Mouse (Mus musculus) CD8-positive naive resting alpha-beta T cell, adult 2 months (primary cell): ENCODE data around the gene Bmp4.

Experiments
- DNase-seq, 2 experiments: peaks; one replicate each; pipeline ENCODE4 v3.0.0; 2022; ENCODE audit warnings: low read depth in 2 of 2, low spot score in 2 of 2

Gene Bmp4

DNA sequence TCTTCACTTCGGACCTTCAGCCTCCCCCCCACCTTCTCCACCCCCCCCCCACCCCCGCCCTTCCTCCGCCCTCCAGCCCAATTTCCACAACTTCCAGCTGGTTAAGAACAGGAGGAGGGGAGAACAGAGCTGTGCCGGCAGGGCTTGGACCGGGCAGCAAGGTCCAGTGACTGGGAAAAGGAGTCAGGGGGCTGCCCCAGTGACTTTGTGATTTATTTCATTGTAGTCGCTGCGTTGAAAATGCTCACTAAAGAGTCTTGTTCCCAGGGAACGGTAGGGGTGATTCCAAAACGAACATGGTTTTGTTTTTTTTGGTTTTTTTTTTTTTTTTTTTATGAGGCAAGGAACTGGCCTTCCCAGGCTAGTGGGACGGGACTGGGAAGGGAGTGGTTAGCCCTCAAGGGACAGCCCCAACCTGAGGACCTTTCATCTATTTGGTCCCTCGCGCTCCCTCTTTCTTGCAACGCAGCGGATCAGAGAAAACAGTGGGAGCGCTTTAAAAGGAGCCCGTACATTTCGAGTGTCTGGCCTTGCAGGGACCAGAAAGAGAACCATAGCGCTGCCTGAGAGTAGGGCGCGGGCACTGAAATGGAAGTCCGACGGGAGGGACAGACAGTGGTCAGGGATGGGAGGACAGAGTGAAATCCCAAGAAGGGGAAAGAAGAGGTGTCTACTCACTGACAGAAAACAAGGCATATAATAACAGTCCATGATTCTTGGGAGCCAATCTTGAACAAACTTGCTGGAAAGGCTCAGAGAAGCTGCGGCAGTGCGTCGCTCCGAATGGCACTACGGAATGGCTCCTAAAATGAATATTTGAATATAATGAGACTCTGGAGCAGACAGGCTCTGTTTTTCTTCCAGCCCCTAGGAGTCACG, 3.8 kb downstream of the Bmp4 start:
- DNase-seq: no peak

DNA sequence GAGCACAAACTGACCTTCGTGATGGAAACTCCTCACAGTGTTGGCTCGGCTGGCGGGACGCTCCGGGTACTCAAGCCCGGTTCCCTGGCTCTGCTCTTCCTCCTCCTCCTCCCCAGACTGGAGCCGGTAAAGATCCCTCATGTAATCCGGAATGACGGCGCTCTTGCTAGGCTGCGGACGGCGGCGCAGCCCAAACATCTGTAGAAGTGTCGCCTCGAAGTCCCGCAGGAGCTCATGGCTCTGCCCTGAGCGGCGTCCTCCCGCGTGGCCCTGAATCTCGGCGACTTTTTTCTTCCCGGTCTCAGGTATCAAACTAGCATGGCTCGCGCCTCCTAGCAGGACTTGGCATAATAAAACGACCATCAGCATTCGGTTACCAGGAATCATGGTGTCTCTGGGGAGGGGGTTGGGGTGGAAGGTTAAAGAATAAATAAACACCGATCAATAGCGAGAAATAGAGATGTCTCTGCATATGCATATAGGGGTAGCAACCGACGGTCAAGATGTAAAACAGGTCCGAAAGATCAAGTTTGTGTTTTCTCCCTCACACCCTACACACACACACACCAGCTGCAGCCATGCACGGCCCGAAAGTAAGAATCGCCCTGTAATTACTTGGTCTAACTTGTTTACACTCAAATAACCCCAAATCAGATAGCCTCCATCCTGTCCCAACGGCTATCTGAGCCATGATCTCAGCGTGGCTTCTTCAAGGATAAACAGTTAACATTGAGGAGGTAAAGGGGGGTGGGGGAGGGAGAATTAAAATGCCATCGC, 4.6 kb downstream of the Bmp4 start:
- no peak for DNase-seq

DNA sequence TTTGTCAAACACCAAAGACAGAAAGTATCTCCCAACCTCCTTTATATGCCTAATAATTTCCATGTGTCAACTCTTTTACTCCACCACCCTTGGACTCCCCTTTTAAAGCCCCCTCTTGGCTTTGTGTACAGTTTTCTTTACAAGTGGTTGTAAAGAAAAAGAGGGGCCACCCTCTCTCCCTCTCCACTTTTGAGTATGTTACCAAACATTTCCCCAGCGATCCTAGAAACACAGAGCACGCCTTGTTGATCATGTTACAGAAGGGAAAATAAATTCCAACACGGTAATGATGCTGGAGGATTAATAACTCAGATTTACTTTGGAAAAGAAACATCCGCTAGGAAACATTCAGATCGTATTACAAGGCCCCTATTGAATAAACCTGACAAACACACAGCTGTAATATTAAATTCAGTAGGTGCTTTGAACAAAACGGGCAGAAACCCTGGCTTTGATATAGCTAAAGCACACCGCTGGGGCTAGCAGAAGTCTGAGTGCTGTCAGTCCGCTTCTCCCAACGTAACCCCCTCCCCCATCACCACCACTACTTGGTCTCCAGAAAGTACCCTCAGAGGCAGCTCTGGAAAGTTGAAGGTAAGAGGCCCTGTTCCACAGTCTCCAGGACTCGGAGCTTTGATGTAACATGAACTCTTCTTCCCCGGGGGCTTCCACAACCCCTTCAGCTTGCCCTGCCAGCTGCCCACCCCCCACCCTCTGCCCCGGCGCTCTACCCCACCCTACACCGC, 5.3 kb downstream of the Bmp4 start:
- DNase-seq: no peak

DNA sequence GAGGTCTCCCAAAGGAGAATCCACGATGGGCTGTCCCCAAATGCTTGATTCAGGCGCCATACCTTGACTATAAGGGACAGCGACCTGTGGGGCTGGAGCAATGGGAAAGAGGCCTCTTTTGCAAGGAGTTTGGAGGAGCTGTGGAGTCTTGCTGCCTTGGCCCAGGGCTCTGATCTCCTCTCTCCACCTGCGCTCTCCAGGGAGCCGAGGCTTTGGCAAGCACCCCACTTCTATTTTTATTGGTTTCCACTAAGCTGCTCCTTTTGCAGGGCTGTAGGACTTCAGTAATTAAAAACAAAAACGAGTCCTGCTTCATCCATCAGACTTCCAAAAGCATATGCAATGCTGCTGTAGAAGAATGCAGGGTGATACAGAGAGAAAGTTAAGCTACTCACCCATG, 9.0 kb downstream of the Bmp4 start:
- no peak for DNase-seq

DNA sequence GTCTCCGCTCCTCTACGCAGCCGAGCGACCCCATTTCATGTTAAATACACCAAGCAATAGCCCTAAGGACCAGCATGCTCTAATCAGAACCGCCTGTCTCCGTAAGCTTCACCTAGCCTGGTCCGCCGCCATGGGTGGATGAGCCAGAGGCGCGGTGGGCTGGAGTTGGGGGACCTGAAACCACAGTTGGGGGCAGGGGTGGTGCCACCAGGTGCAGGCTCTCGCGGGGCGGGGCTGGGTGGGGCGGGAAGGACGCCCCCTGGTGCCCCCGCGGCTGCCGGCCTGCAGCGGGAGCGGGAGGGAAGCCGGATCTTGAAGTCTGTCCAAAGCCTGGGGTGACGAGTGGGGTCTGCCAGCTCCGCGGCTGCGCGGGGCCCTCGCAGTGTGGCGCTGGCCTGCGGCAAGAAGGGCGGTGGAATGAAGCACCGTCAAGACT, 10.2 kb downstream of the Bmp4 start:
- DNase-seq: no peak

DNA sequence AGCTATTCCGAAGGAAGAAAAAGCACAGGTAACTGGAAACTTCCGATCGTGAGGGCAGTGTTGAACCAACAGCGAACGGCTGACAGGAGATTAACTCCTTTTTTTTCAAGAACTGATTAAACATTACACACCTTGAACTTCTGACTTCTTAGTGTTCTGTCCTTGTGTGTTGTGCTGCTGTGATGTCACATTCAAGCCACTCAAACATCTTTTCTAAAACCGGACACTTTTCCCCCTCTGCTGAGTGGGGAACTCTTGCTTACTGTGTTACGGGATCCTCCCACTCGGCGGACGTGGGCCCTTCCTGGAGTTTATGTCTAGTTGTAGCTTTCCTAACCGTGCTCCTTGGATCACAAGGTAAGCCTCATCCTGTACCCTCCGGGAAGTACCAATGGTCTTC, 11.2 kb downstream of the Bmp4 start, which contains the start of gene Gm15217:
Gm15217 (plus strand) TSS at position 130 of the 400 bp plus-strand sequence.
- DNase-seq: no peak

DNA sequence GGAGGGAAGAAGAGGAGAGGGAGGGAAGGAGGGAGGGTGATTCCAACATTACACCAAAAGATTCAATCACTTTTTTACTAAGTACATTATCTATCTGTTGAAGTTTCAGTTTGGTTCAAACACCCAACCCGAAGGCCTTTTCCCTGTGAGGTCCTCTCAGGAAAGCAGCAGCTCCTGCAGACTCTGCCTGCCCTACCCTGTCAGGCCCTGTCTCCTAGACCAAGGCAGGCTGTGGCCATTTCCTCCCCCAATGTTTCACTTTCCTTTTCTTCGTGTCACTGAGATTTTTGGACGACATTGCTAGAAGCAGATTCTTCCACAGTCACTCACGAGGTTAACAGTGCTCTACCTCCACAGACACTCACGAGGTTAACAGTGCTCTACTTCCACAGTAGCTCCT, 14.7 kb downstream of the Bmp4 start:
- no peak for DNase-seq

DNA sequence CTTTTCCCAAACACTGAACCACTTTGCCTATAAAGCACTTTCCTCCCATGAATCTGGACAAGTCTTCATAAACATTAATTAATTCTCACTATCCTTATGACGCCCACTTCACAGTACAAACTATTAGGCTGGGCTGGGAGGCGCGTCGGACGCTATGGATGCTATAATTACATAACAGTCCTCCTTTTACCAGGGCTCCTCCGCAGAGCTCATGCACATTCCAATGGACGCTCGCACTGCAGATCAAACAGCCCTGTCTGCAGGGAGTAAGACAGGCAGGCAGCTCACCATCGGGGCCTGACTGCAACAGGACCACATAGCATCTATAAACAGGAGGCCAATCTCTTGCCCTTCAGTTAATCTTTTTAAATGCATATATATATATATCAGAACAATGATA, 18.0 kb downstream of the Bmp4 start:
- DNase-seq: no peak

DNA sequence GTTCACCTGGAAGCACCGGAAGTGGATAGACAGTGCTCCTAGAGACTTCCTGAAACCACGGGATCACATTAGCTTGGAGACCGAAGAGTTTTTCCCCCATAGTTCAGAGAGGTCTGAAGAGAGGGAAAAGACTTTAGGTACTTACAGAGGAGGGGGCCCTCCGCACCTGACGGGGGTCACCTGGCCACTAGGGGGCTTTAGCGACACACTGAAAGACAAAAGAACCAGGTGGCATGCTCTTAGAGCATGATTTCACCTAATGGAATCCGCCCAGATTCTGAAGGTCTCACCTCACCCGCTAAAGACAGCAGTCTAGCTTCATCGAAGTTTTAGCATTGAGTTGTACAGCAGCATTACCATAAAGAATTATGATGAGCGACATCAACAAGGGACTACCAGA, 27.3 kb downstream of the Bmp4 start:
- no peak for DNase-seq

DNA sequence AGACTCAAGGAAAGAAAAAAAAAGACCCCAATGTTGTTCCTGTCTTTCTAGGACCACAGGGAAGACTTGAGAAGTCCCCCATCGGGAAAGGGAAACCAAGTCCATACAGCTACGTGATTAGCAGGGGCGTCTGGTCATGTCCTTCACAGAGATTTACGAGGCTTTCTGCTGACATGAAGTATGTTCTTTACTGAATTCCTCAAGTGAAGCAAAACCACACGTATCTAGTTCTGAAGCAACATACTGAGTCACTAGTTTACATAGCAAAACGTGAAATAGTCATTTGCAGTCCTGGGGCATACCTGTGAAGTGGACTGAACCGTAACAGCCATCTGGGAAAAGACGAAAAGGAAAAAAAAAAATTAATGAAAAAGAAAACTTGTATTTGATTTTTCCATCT, 32.8 kb downstream of the Bmp4 start:
- DNase-seq: no peak

DNA sequence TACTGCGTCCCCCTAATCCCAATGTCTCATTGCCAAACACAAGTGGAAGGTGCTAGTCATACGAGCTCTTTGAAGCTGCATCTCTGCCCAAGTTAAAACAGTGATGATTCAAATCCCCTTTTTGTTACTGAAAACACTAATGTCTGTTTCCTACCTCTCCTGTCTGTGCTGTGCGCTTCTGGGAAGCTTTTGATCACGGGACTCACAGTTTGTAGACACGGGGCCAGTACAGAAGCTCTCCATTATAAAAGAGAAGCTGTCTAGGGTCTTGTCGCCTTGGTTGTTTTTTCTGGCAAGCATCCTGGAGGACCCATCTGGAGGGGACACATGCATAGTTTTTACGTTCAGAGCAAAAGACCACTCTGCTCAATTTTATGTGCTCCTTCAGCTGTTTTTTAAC, 33.2 kb downstream of the Bmp4 start:
- DNase-seq: no peak

DNA sequence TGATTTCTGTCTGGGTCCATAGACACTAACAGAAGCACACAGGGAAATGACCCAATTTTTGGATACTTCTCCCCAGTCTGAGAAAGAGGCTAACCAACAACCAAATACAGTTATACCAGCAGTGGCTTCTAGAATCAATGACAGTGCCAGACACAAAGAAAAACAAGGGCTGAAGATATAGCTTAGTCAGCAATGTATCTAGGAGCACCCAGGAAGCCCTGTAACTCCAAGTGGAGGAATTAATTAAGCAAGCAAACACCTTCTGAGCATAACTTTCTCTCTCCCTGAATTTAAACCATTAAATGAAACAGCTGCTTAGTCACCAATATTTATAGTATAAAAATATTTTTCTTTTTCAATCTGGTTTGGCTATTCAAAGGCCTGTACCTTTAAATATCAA, 45.7 kb downstream of the Bmp4 start:
- no peak for DNase-seq

DNA sequence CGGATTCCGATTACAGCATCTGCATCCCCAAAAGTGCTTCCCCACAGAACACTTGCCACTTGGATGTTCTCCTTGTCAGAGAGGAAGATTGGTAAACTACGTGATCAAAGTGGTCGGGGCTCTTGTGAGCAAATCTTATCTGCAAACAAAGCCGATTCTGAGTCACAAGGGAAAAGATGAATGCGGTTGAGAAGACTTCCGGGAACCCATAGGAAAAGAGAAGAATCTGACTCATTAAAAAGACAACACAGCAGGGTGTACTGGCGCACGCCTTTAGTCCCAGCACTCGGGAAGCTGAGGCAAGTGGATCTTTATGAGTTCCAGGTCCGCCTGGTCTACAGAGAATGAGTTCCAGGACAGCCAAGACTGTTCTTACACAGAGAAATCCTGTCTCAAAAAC, 51.7 kb downstream of the Bmp4 start:
- DNase-seq: no peak
